11 mouse cellular contexts compared by ENCODE assay signal in genomic region chr4:147433874-147434273, GRCm38 (mm10). TPM values are rescaled to one million over a fixed set of nuclear protein-coding genes. Genes with fewer than 3 reads are reported as not detected.
A peak's percentile ranks its signal among the peaks of the same experiment; 100 is the strongest.
DNase-seq lines count a peak whose midpoint lies in the region; ATAC-seq and TF ChIP-seq lines count a peak whose summit lies in the region.
"Had no signal": no experiment of that assay in that cellular context is flagged by ENCODE, and none has a peak within 500 bp of the region (broad histone marks: within the 10 kb centered on the region; RNA-seq: fewer than 3 reads in every experiment).

No protein-coding gene starts in this region.

- no peaks in the 10 kb centered on the region for H3K27me3 ChIP-seq in heart, postnatal 0 days (ENCODE audit: control insufficient read depth, insufficient read depth, low read length)
- no peaks in the 10 kb centered on the region for H3K27me3 ChIP-seq in neural tube, embryonic 11.5 days (ENCODE audit: control insufficient read depth, insufficient read depth, low read length)
- no peaks in the 10 kb centered on the region for H3K27me3 ChIP-seq in neural tube, embryonic 15.5 days (replicated peaks)
- no peaks in the 10 kb centered on the region for H3K27me3 ChIP-seq in limb, embryonic 15.5 days
- H3K27me3 ChIP-seq: CH12.LX had no signal

- no peak for DNase-seq in heart, postnatal 0 days (ENCODE audit: low spot score)
- no peak for DNase-seq in heart, postnatal 4 days
- DNase-seq in neural tube, embryonic 11.5 days (ENCODE audit: low spot score): no peak
- no peak for DNase-seq in embryo, embryonic 11 days
- DNase-seq in adrenal gland, postnatal 25 days: no peak
- no peak for DNase-seq in thymus, adult 18-20 months
- DNase-seq: gastrocnemius, adult 2 months had no signal

- H3K4me1 ChIP-seq in heart, postnatal 0 days (ENCODE audit: control insufficient read depth, insufficient read depth): no peaks in the 10 kb centered on the region
- H3K4me1 ChIP-seq in neural tube, embryonic 11.5 days (ENCODE audit: control insufficient read depth, insufficient read depth, low read length): no peaks in the 10 kb centered on the region
- H3K4me1 ChIP-seq in neural tube, embryonic 15.5 days: no peaks in the 10 kb centered on the region
- no peaks in the 10 kb centered on the region for H3K4me1 ChIP-seq in limb, embryonic 15.5 days

- H3K36me3 ChIP-seq in heart, postnatal 0 days (replicated peaks; ENCODE audit: control insufficient read depth, insufficient read depth, low read length): no peaks in the 10 kb centered on the region
- H3K36me3 ChIP-seq in neural tube, embryonic 11.5 days (ENCODE audit: control insufficient read depth, insufficient read depth, low read length): no peaks in the 10 kb centered on the region
- H3K36me3 ChIP-seq in neural tube, embryonic 15.5 days: no peaks in the 10 kb centered on the region
- H3K36me3 ChIP-seq in limb, embryonic 15.5 days: no peaks in the 10 kb centered on the region

- no peak overlapping the region for H3K4me3 ChIP-seq in heart, postnatal 0 days (ENCODE audit: low read depth, low read length)
- H3K4me3 ChIP-seq in neural tube, embryonic 11.5 days (ENCODE audit: low read depth, low read length): no peak overlapping the region
- H3K4me3 ChIP-seq in neural tube, embryonic 15.5 days (replicated peaks): no peak overlapping the region
- H3K4me3 ChIP-seq in limb, embryonic 15.5 days: no peak overlapping the region
- H3K4me3 ChIP-seq: gastrocnemius, adult 2 months; myocyte had no signal

- no peak overlapping the region for H3K9ac ChIP-seq in heart, postnatal 0 days (replicated peaks; ENCODE audit: low read depth, low read length)
- no peak overlapping the region for H3K9ac ChIP-seq in neural tube, embryonic 11.5 days (ENCODE audit: low read length)
- H3K9ac ChIP-seq in neural tube, embryonic 15.5 days (replicated peaks): no peak overlapping the region
- no peak overlapping the region for H3K9ac ChIP-seq in limb, embryonic 15.5 days

- H3K9me3 ChIP-seq in heart, postnatal 0 days (replicated peaks; ENCODE audit: control insufficient read depth, low read length): peaks cover 43% of the 10 kb centered on the region
- peaks cover 19% of the 10 kb centered on the region for H3K9me3 ChIP-seq in neural tube, embryonic 11.5 days (ENCODE audit: control insufficient read depth, low read length)
- peaks cover 27% of the 10 kb centered on the region for H3K9me3 ChIP-seq in neural tube, embryonic 15.5 days (replicated peaks)
- peaks cover 32% of the 10 kb centered on the region for H3K9me3 ChIP-seq in limb, embryonic 15.5 days

- 0 out of 2 replicates have a peak, but pooled peaks have one; percentile 5 for ATAC-seq in heart, postnatal 0 days (ENCODE audit: insufficient read depth, low read depth)
- ATAC-seq in neural tube, embryonic 11.5 days (ENCODE audit: insufficient read depth, low FRiP score, low TSS enrichment): 0 out of 2 replicates have a peak, but pooled peaks have one; percentile 13
- no peak; the same call in 1 of the 2 replicates for ATAC-seq in neural tube, embryonic 15.5 days (ENCODE audit: low FRiP score)
- ATAC-seq in limb, embryonic 15.5 days (ENCODE audit: insufficient number of reproducible peaks, low FRiP score, low TSS enrichment, low read depth): peak; percentile 37

- TF ChIP-seq EP300 in heart, postnatal 0 days (IDR thresholded peaks at IDR 0.05; ENCODE audit: low read depth): no peak

- no peak overlapping the region for H3K27ac ChIP-seq in heart, postnatal 0 days (ENCODE audit: low read depth)
- H3K27ac ChIP-seq in neural tube, embryonic 11.5 days (ENCODE audit: low read depth, low read length): no peak overlapping the region
- no peak overlapping the region for H3K27ac ChIP-seq in neural tube, embryonic 15.5 days (replicated peaks)
- no peak overlapping the region for H3K27ac ChIP-seq in limb, embryonic 15.5 days
- H3K27ac ChIP-seq: gastrocnemius, adult 2 months had no signal

- no peak for TF ChIP-seq CTCF in heart, postnatal 0 days (IDR thresholded peaks at IDR 0.05; ENCODE audit: low read depth)

- WGBS in heart, postnatal 0 days: 39% methylated on average over 2 of the region's 2 CpGs
- 45% methylated on average over 2 of the region's 2 CpGs for WGBS in neural tube, embryonic 11.5 days
- WGBS in neural tube, embryonic 15.5 days: 47% methylated on average over 2 of the region's 2 CpGs
- WGBS in limb, embryonic 15.5 days: 40% methylated on average over 2 of the region's 2 CpGs

- no peak overlapping the region for H3K4me2 ChIP-seq in heart, postnatal 0 days (ENCODE audit: low read depth, low read length)
- no peak overlapping the region for H3K4me2 ChIP-seq in neural tube, embryonic 11.5 days (ENCODE audit: low read depth)
- no peak overlapping the region for H3K4me2 ChIP-seq in neural tube, embryonic 15.5 days
- H3K4me2 ChIP-seq in limb, embryonic 15.5 days: no peak overlapping the region

RNA-seq across cellular contexts. Expression of gene Zfp982, which starts 58.3 kb away (rescaled TPM):
- total RNA-seq in heart, postnatal 0 days (2014; rRNA removed; ENCODE audit: low replicate concordance): not detected in 2 replicates
- 4.5 and 4.7 TPM in 2 replicates for polyA plus RNA-seq in heart, postnatal 0 days (2015; fragmentation: Nextera tagmentation; extraction: Ambion mirVana)
- total RNA-seq in heart, postnatal 4 days (2021): 1 to 10 TPM; 6.0 to 6.7 TPM
- polyA plus RNA-seq in neural tube, embryonic 11.5 days (2014; fragmentation: Nextera tagmentation; extraction: Ambion mirVana): 6.1 and 7.1 TPM in 2 replicates
- polyA plus RNA-seq in neural tube, embryonic 15.5 days (2015; fragmentation: Nextera tagmentation; extraction: Ambion mirVana): 5.8 and 5.9 TPM in 2 replicates
- 5.6 TPM in 2 replicates for polyA plus RNA-seq in limb, embryonic 15.5 days (2015; fragmentation: Nextera tagmentation; extraction: Ambion mirVana)
- total RNA-seq in adrenal gland, postnatal 25 days (2021): 11.9 and 13.7 TPM in 2 replicates
